Mouse (Mus musculus) gastrocnemius, adult 2 months (tissue): ENCODE data around the gene Gpr37l1. TPM values are rescaled to one million over a fixed set of nuclear protein-coding genes. Genes with fewer than 3 reads are reported as not detected.
"Not testable (repeated sequence)": the region's sequence is repeated elsewhere in the genome, so short reads cannot be mapped to it uniquely, and the experiment has no call there.

Experiments
- DNase-seq: peaks from one replicate; pipeline ENCODE4 v3.0.0; 2022
- H3K27ac ChIP-seq: fragments of 200-600 bp; 2 replicates; pipeline ENCODE4 v1.8.1; 2022; ENCODE audit warnings: mild to moderate bottlenecking
- H3K4me3 ChIP-seq: fragments of 200-600 bp; 2 replicates; pipeline ENCODE4 v1.8.1; 2022; ENCODE audit warnings: mild to moderate bottlenecking, moderate library complexity
- CTCF ChIP-seq: fragments of 200-600 bp; IDR thresholded peaks from 2 replicates; pipeline ENCODE4 v1.8.1; 2022; ENCODE audit warnings: antibody characterized with exemption, mild to moderate bottlenecking, moderate library complexity
- intact Hi-C: fragments of 180-260 bp; cut with DNase I; formaldehyde crosslinking; loops from one replicate; pipeline ENCODE4 v1.15.1; 2025
- total RNA-seq, 2 experiments: library from RNA; stranded (reverse); gene quantifications; 2 replicates each; pipeline ENCODE4 v1.2.3; 2021

Gpr37l1 gene
- total RNA-seq, 2 experiments from 2014 or later: 0.38 to 0.56 TPM

DNA sequence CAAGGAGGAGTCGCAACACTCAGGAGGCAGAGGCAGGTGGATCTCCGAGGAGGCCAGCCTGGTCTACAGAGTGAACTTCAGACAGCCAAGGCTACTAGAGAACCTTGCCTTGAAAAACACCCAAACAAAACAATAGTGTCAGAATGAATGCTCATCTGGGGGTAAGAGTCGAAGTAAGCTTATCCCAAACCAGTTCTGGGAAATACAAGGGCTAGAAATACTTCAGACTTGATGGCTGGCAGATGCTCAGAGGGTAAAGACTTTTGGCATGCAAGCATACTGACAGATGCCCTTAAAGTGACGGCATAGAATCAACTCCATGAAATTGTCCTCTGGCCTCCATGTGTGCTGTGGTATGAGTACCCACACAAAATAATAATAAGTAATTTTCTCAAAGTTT is 21.7 kb upstream of the Gpr37l1 start:
- intact Hi-C loops: no loop called here
- no peak for DNase-seq
- no peak for TF ChIP-seq CTCF
- H3K27ac ChIP-seq: no peak overlapping the region
- no peak overlapping the region for H3K4me3 ChIP-seq

- intact Hi-C loops: no loop called here
- H3K27ac ChIP-seq: no peak overlapping the region
- H3K4me3 ChIP-seq: no peak overlapping the region
- TF ChIP-seq CTCF: no peak
- DNase-seq: peak; percentile 65
These were observed 20.7 kb upstream of the Gpr37l1 start for GRCm38 (mm10) chr1:135188197-135188596.

- H3K4me3 ChIP-seq, intact Hi-C loops, DNase-seq, H3K27ac ChIP-seq: not testable (repeated sequence)
These were observed 19.5 kb upstream of the Gpr37l1 start for GRCm38 (mm10) chr1:135187016-135187415.

- peak; percentile 24 for DNase-seq
- no peak overlapping the region for H3K4me3 ChIP-seq
- TF ChIP-seq CTCF: no peak
- intact Hi-C loops: no loop called here
- no peak overlapping the region for H3K27ac ChIP-seq
These were observed 18.9 kb upstream of the Gpr37l1 start for GRCm38 (mm10) chr1:135186427-135186826.

DNA sequence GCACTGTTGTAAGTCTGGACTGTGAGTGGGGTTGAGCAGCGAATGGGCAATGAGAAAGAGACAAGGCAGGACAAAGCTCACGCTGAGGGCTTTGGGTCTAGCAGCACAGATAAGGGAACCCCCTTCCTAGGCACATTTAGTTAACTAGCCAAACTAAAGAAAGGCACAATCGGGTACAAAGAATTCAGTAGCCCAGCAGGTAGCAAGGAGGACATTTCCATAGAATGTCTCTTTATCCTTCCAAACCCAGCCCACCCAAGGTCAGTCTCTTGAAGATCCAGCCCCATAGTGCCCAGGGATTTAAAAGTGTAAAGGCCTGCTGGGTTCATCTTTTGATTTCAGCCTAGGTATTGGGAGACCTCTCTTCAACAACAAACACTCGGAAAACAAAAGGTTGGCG is 18.5 kb upstream of the Gpr37l1 start:
- no peak for DNase-seq
- Histone ChIP-seq H3K4me3 (no peak overlapping the region), H3K27ac (no peak overlapping the region)
- intact Hi-C loops: no loop called here
- TF ChIP-seq CTCF: no peak

DNA sequence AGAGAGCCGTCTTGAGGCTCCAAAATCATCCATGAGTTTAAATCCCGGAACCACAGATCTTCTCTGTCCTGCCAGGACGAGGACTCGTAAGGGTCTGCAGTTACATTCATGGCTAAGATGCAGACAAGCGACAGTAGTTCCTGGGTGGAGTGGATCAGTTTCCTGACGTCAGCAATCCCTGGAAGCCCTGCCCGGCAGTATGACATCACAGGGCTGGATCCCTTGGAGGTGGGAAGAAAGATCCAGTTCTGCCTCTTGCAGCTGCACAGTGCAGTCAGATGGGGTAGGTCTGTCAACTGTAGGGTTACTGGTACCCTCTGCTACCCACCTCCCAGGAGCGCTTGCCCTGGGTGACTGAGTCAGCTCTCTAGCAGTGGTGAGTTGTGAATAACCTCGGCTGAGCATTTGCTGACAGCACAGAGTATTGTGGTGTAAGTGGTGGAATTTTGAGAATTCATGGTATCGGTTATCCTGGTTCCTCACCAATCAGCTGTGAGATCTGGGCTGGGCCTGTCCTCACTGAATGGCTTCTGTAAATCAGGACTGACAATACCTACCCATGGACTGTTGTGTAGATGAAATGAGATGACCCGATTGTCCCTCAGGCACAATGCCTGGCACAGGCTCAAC is 16.6 kb upstream of the Gpr37l1 start:
- no peak for TF ChIP-seq CTCF
- no peak for DNase-seq
- no peak overlapping the region for H3K27ac ChIP-seq

DNA sequence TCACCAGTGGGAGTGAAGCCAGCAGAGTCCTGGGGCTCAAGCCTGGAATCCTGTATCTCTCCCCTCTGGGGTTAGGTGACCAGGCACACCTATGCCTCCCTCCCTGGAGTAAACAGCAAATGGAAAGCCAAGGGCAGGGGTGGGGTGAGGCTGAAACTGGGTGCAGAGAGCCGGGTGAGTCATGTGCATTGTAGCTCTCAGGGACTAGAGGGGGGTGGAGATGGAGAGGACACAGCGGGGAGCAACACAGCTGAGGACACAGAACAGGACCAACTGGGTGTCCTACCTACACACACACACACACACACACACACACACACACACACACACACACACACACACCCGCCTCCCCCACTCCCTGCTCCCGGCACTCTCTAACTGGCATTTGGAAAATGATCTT is 16.0 kb upstream of the Gpr37l1 start:
- no peak for DNase-seq
- TF ChIP-seq CTCF: no peak
- H3K27ac ChIP-seq: no peak overlapping the region
- no peak overlapping the region for H3K4me3 ChIP-seq
- intact Hi-C loops: no loop called here

More for the DNA sequence above, 16.6 kb upstream of the Gpr37l1 start:
- H3K4me3 ChIP-seq: no peak overlapping the region
- intact Hi-C loops: no loop called here

- intact Hi-C loops: no loop called here
- TF ChIP-seq CTCF: no peak
- Histone ChIP-seq H3K4me3 (no peak overlapping the region), H3K27ac (no peak overlapping the region)
- DNase-seq: no peak
These were observed 15.5 kb upstream of the Gpr37l1 start for GRCm38 (mm10) chr1:135182975-135183374.

DNA sequence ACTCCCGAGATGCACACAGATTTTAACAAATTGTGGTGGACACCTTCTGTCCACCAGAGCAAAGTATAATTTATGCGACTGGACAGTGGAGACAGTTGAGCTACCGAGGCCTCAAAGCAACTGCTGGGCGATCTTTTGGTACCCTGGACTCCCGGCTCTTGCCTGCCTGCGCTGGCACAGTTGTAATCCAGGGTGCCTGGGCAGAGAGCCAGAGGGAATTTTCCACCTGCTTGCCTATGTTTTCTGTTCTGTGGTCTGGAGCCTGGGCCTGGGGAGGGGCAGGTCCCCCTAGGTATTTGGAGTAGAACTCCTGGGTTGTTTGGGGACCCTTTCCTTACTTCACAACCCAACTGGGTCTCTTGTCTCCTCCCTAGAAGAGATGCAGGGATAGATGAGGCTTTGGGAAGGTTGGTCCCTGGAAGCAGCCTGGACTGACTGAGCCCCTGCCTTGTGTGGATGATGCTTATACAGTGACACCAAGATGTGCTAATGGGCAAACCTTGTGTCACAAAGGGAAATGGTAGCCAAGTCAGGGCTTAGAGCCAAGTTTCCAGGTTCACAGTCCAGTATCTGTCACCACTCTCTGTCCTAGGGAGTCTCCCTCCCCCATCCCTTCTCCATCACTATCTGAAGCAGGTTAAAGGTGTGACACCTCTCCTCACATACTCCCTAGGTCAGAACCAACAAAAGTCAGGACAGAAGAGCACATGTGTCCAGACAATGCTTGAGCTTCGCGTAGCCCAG is 14.6 kb upstream of the Gpr37l1 start:
- H3K27ac ChIP-seq: no peak overlapping the region
- H3K4me3 ChIP-seq: no peak overlapping the region
- no peak for TF ChIP-seq CTCF
- intact Hi-C loops: no loop called here
- no peak for DNase-seq

GRCm38 (mm10) chr1:135181275-135181674 is 13.8 kb upstream of the Gpr37l1 start:
- intact Hi-C loops: no loop called here
- Histone ChIP-seq H3K27ac (no peak overlapping the region), H3K4me3 (no peak overlapping the region)
- DNase-seq: no peak
- no peak for TF ChIP-seq CTCF

DNA sequence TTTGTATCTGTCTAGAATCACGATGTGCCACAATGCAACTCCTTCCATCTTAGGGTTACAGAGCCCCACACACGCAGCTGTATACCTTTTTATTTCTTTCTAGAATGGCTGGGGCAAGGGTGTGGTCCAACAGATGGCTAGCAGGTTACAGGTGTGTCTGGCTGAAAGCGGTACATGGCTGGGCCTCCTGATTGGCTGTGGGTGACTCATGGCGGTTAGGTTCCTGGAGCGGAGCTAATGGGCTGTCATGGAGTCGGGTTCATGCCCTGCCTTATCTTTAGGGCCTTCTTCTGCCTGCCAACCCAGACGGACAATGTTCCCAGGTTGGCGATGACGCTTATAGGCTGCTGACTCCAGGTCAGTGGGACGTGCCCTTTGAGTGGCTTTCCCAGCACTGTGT is 13.3 kb upstream of the Gpr37l1 start:
- TF ChIP-seq CTCF: no peak
- Histone ChIP-seq H3K4me3 (no peak overlapping the region), H3K27ac (no peak overlapping the region)
- no peak for DNase-seq
- intact Hi-C loops: no loop called here

DNA sequence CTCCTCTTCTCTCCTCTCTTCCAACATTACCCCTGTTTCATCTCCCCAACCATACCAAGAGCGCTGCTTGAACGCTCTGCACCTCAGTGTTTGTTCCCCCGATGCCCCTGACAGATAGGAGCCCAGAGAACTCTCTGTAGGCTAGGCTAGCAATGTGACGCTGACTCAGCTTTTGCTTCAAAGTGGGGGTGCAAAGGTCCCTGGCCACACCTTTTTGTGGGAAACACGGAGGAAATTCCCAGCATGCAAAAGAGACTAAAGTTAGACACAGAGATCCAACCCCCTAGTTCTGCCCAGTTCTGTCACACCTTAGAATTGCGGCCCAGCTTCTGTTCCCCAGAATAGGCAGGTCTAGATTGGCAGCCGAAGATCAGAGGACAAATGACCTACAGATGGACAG is 11.4 kb upstream of the Gpr37l1 start:
- Histone ChIP-seq H3K4me3 (no peak overlapping the region), H3K27ac (no peak overlapping the region)
- no peak for DNase-seq
- TF ChIP-seq CTCF: no peak
- intact Hi-C loops: no loop called here

DNA sequence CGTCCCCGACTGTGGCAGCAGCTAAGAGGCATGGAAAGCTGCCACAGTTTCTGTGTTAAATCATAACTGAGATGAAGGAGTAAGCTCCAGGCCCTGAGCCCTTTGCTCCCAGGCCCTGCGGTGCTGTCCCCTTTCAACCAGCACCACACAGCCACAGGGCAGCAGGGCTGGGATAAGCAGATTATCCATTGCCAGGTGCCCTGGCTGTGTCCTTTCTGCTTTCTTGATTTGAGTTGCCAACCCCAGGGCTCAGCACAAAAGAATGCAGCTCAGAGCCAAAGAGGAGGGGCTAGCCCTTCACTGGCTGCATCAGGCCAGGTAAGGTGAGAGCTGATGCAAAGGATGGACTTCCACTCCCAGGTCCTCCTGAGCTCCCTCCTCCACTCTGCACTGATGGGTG is 10.2 kb upstream of the Gpr37l1 start:
- TF ChIP-seq CTCF: no peak
- intact Hi-C loops: no loop called here
- DNase-seq: no peak
- Histone ChIP-seq H3K4me3 (no peak overlapping the region), H3K27ac (no peak overlapping the region)

GRCm38 (mm10) chr1:135175176-135175575 is 7.7 kb upstream of the Gpr37l1 start:
- intact Hi-C loops: no loop called here
- no peak for TF ChIP-seq CTCF
- no peak overlapping the region for H3K27ac ChIP-seq
- no peak for DNase-seq
- H3K4me3 ChIP-seq: no peak overlapping the region
